8 mouse cellular contexts compared by ENCODE assay signal in genomic region chr16:72924423-72925224, GRCm38 (mm10).
DNase-seq lines count a peak whose midpoint lies in the region; ATAC-seq and TF ChIP-seq lines count a peak whose summit lies in the region.

No protein-coding gene starts in this region.

- H3K36me3 ChIP-seq in forebrain, embryonic 15.5 days = no peaks in the 10 kb centered on the region
- no peaks in the 10 kb centered on the region for H3K36me3 ChIP-seq in heart, postnatal 0 days (replicated peaks; ENCODE audit: control insufficient read depth, insufficient read depth, low read length)
- H3K36me3 ChIP-seq in liver, embryonic 11.5 days (ENCODE audit: control insufficient read depth, insufficient read depth, low read length) = no peaks in the 10 kb centered on the region
- no peaks in the 10 kb centered on the region for H3K36me3 ChIP-seq in neural tube, embryonic 13.5 days

- no peak overlapping the region for H3K9ac ChIP-seq in forebrain, embryonic 15.5 days (replicated peaks)
- 0 out of 2 replicates have a peak overlapping the region, but pooled peaks have one; percentile 3 for H3K9ac ChIP-seq in heart, postnatal 0 days (replicated peaks; ENCODE audit: low read depth, low read length)
- no peak overlapping the region for H3K9ac ChIP-seq in liver, embryonic 11.5 days (ENCODE audit: low read depth, low read length)
- H3K9ac ChIP-seq in neural tube, embryonic 13.5 days = no peak overlapping the region

- WGBS in cerebellum, adult 2 months = 33% methylated on average over 15 of the region's 15 CpGs
- 2% methylated on average over 15 of the region's 15 CpGs for WGBS in forebrain, embryonic 15.5 days
- WGBS in heart, postnatal 0 days = 24% methylated on average over 15 of the region's 15 CpGs
- WGBS in liver, embryonic 11.5 days = 51% methylated on average over 15 of the region's 15 CpGs
- WGBS in neural tube, embryonic 13.5 days = 16% methylated on average over 15 of the region's 15 CpGs

- TF ChIP-seq POLR2A in cerebellum, adult 2 months (IDR thresholded peaks at IDR 0.05; ENCODE audit: borderline replicate concordance, insufficient read depth, low read length) = no peak

- TF ChIP-seq EP300 in heart, postnatal 0 days (IDR thresholded peaks at IDR 0.05; ENCODE audit: low read depth) = no peak

- H3K4me1 ChIP-seq in cerebellum, adult 2 months (ENCODE audit: control insufficient read depth, insufficient read depth, low read length) = no peaks in the 10 kb centered on the region
- peaks cover 43% of the 10 kb centered on the region for H3K4me1 ChIP-seq in forebrain, embryonic 15.5 days
- H3K4me1 ChIP-seq in heart, postnatal 0 days (ENCODE audit: control insufficient read depth, insufficient read depth) = no peaks in the 10 kb centered on the region
- peaks cover 3% of the 10 kb centered on the region; the same call in 1 of the 2 replicates for H3K4me1 ChIP-seq in liver, embryonic 11.5 days (replicated peaks; ENCODE audit: control insufficient read depth, insufficient read depth, low read length)
- H3K4me1 ChIP-seq in neural tube, embryonic 13.5 days (replicated peaks) = peaks cover 54% of the 10 kb centered on the region

- peak; percentile 51 to 63 for DNase-seq in cerebellum, adult 2 months
- peak; percentile 55 for DNase-seq in heart, postnatal 0 days (ENCODE audit: low spot score)
- DNase-seq in kidney, postnatal 14 days = peak; percentile 81
- peak; percentile 33 for DNase-seq in liver, embryonic 11.5 days (ENCODE audit: low spot score)
- peak; percentile 29 to 73 for DNase-seq in urinary bladder, postnatal 36 days (ENCODE audit: low spot score in 2 of 2)

- H3K9me3 ChIP-seq in forebrain, embryonic 15.5 days = no peaks in the 10 kb centered on the region
- H3K9me3 ChIP-seq in heart, postnatal 0 days (replicated peaks; ENCODE audit: control insufficient read depth, low read length) = no peaks in the 10 kb centered on the region
- H3K9me3 ChIP-seq in liver, embryonic 11.5 days (ENCODE audit: control insufficient read depth, low read length) = no peaks in the 10 kb centered on the region
- no peaks in the 10 kb centered on the region for H3K9me3 ChIP-seq in neural tube, embryonic 13.5 days

- peak overlapping the region; percentile 37 for H3K4me2 ChIP-seq in forebrain, embryonic 15.5 days (replicated peaks)
- peak overlapping the region; percentile 54 for H3K4me2 ChIP-seq in heart, postnatal 0 days (ENCODE audit: low read depth, low read length)
- peak overlapping the region; percentile 27; the same call in 1 of the 2 replicates for H3K4me2 ChIP-seq in liver, embryonic 11.5 days
- peak overlapping the region; percentile 42 for H3K4me2 ChIP-seq in neural tube, embryonic 13.5 days

- no peaks in the 10 kb centered on the region for H3K27me3 ChIP-seq in cerebellum, adult 2 months (ENCODE audit: control insufficient read depth, insufficient read depth, low read length)
- H3K27me3 ChIP-seq in forebrain, embryonic 15.5 days = no peaks in the 10 kb centered on the region
- no peaks in the 10 kb centered on the region for H3K27me3 ChIP-seq in heart, postnatal 0 days (ENCODE audit: control insufficient read depth, insufficient read depth, low read length)
- H3K27me3 ChIP-seq in liver, embryonic 11.5 days (replicated peaks; ENCODE audit: control insufficient read depth, insufficient read depth, low read length) = no peaks in the 10 kb centered on the region
- no peaks in the 10 kb centered on the region for H3K27me3 ChIP-seq in neural tube, embryonic 13.5 days

- no peak overlapping the region for H3K27ac ChIP-seq in cerebellum, adult 2 months (ENCODE audit: insufficient read depth, low read length)
- H3K27ac ChIP-seq in forebrain, embryonic 15.5 days (replicated peaks) = peak overlapping the region; percentile 14; the same call in 1 of the 2 replicates
- no peak overlapping the region for H3K27ac ChIP-seq in heart, postnatal 0 days (ENCODE audit: low read depth)
- no peak overlapping the region for H3K27ac ChIP-seq in liver, embryonic 11.5 days (ENCODE audit: low read depth, low read length)
- peak overlapping the region; percentile 9; the same call in 1 of the 2 replicates for H3K27ac ChIP-seq in neural tube, embryonic 13.5 days (replicated peaks)

- peak; percentile 91 for ATAC-seq in forebrain, embryonic 15.5 days (replicated peaks)
- ATAC-seq in heart, postnatal 0 days (ENCODE audit: insufficient read depth, low read depth) = peak; percentile 74
- no peak for ATAC-seq in liver, embryonic 11.5 days (replicated peaks; ENCODE audit: low FRiP score)
- ATAC-seq in neural tube, embryonic 13.5 days (ENCODE audit: low read depth) = peak; percentile 84; the same call in 1 of the 2 replicates
- no peak for ATAC-seq in activated CD4-positive, CD25-positive, alpha-beta regulatory T cell, adult 4 months

- no peak overlapping the region for H3K4me3 ChIP-seq in cerebellum, adult 2 months (replicated peaks; ENCODE audit: insufficient read depth, low read depth, low read length)
- H3K4me3 ChIP-seq in forebrain, embryonic 15.5 days = peak overlapping the region; percentile 19
- H3K4me3 ChIP-seq in heart, postnatal 0 days (ENCODE audit: low read depth, low read length) = peak overlapping the region; percentile 21; the same call in 1 of the 2 replicates
- H3K4me3 ChIP-seq in liver, embryonic 11.5 days (ENCODE audit: low read depth, low read length) = no peak overlapping the region
- peak overlapping the region; percentile 3; the same call in 1 of the 2 replicates for H3K4me3 ChIP-seq in neural tube, embryonic 13.5 days

- TF ChIP-seq CTCF in cerebellum, adult 2 months (IDR thresholded peaks at IDR 0.05; ENCODE audit: borderline replicate concordance, insufficient read depth, low read depth, low read length) = no peak
- no peak for TF ChIP-seq CTCF in heart, postnatal 0 days (IDR thresholded peaks at IDR 0.05; ENCODE audit: low read depth)

Comparison
In these comparisons a context has a peak if more than half of its experiments do, and no peak if none do; other contexts are left out.
1. H3K27ac ChIP-seq: peak in forebrain, embryonic 15.5 days (single experiment) and neural tube, embryonic 13.5 days (single experiment); none in cerebellum, adult 2 months (single experiment), heart, postnatal 0 days (single experiment) and liver, embryonic 11.5 days (single experiment).
2. H3K4me3 ChIP-seq: peak in forebrain, embryonic 15.5 days (single experiment), heart, postnatal 0 days (single experiment) and neural tube, embryonic 13.5 days (single experiment); none in cerebellum, adult 2 months (single experiment) and liver, embryonic 11.5 days (single experiment).
3. ATAC-seq: peak in forebrain, embryonic 15.5 days (single experiment), heart, postnatal 0 days (single experiment) and neural tube, embryonic 13.5 days (single experiment); none in liver, embryonic 11.5 days (single experiment) and activated CD4-positive, CD25-positive, alpha-beta regulatory T cell, adult 4 months (single experiment).
4. Peak in every context shown above with its lines, with median percentiles within 50 percentile points of each other: DNase-seq and H3K4me2 ChIP-seq.